Mouse (Mus musculus): ENCODE results near the gene Gm3448. TPM values are rescaled to one million over a fixed set of nuclear protein-coding genes. Genes with fewer than 3 reads are reported as not detected.
A peak's percentile ranks its signal among the peaks of the same experiment; 100 is the strongest.
"Not testable (repeated sequence)": the region's sequence is repeated elsewhere in the genome, so short reads cannot be mapped to it uniquely, and the experiment has no call there.

The Gm3448 gene
- polyA plus RNA-seq, 1 experiment from 2014 or later = 3.7 TPM

GRCm38 (mm10) chr17:15065391-15066024, 24.2 kb upstream of the Gm3448 start:
- Histone ChIP-seq H3K4me1 (peaks cover 5% of the 10 kb centered on the region), H3K9ac (no peak overlapping the region), H3K4me2 (0 out of 2 replicates have a peak overlapping the region, but pooled peaks have one; percentile 24), H3K4me3 (no peak overlapping the region), H3K9me3 (no peaks in the 10 kb centered on the region), H3K27me3 (no peaks in the 10 kb centered on the region), H3K27ac (no peak overlapping the region), H3K36me3 (peaks cover 30% of the 10 kb centered on the region)
- 43% methylated on average over 13 of the region's 13 CpGs for WGBS
- ATAC-seq (ENCODE audit: insufficient number of reproducible peaks, insufficient read depth, low FRiP score, low TSS enrichment, low read depth) = no peak

DNA sequence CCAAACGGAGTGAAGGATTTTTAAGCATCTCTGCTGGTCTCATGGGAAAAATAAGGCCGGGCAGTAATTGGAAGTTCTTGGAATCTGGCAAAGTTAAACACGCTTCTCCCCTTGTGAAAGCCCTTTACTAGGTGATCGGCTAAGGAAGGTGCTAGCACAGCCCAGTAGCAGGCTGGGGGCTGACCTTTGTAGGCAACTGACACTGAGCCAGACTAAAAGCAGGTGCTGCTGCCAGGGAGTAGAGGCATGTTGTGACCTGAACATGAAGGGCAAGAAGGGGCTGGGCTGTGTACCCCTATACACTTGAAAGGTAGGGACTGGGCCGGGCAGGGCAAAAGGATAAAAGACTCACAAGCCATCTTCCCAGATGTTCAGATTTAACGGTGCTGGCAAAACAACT, 19.0 kb upstream of the Gm3448 start:
- no peak for ATAC-seq (ENCODE audit: insufficient number of reproducible peaks, insufficient read depth, low FRiP score, low TSS enrichment, low read depth)
- peaks cover 72% of the 10 kb centered on the region for H3K36me3 ChIP-seq

DNA sequence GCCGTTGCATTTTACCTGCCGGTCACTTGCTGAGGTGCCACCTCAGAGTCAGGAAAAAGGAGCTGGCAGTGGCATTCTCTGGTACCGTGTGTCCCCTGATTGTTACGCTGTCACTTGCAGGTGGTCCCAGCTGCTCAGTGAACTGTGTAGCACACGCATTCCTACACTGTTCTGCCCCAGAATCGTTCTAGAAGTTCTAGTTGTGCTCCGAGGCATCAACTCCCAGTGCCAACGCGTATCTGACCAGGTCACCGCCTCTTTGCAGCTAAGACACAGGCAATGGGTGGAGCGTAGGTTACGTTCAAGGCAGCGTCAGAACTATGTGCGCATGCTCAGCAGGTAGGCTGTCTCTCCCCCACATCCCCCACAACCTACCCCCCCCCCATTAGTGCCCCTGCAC, 18.3 kb upstream of the Gm3448 start:
- ATAC-seq (ENCODE audit: insufficient number of reproducible peaks, insufficient read depth, low FRiP score, low TSS enrichment, low read depth) = no peak
- Histone ChIP-seq H3K36me3 (peaks cover 76% of the 10 kb centered on the region), H3K4me3 (no peak overlapping the region), H3K9me3 (no peaks in the 10 kb centered on the region), H3K4me2 (no peak overlapping the region), H3K27me3 (no peaks in the 10 kb centered on the region), H3K4me1 (no peaks in the 10 kb centered on the region), H3K9ac (no peak overlapping the region), H3K27ac (no peak overlapping the region)
- 95% methylated on average over 14 of the region's 14 CpGs for WGBS

More for the DNA sequence above, 19.0 kb upstream of the Gm3448 start:
- Histone ChIP-seq H3K27ac (no peak overlapping the region), H3K4me1 (no peaks in the 10 kb centered on the region), H3K4me2 (no peak overlapping the region), H3K9me3 (no peaks in the 10 kb centered on the region), H3K9ac (no peak overlapping the region), H3K4me3 (no peak overlapping the region), H3K27me3 (no peaks in the 10 kb centered on the region)
- 77% methylated on average over 6 of the region's 6 CpGs for WGBS

- Histone ChIP-seq H3K27ac (no peak overlapping the region), H3K9ac (no peak overlapping the region), H3K9me3 (no peaks in the 10 kb centered on the region), H3K4me2 (no peak overlapping the region), H3K4me1 (no peaks in the 10 kb centered on the region), H3K4me3 (no peak overlapping the region), H3K36me3 (peaks cover 66% of the 10 kb centered on the region), H3K27me3 (no peaks in the 10 kb centered on the region)
- no peak for ATAC-seq (ENCODE audit: insufficient number of reproducible peaks, insufficient read depth, low FRiP score, low TSS enrichment, low read depth)
- WGBS = 90% methylated on average over 5 of the region's 5 CpGs
Measured at GRCm38 (mm10) chr17:15058161-15058591, 16.8 kb upstream of the Gm3448 start.

DNA sequence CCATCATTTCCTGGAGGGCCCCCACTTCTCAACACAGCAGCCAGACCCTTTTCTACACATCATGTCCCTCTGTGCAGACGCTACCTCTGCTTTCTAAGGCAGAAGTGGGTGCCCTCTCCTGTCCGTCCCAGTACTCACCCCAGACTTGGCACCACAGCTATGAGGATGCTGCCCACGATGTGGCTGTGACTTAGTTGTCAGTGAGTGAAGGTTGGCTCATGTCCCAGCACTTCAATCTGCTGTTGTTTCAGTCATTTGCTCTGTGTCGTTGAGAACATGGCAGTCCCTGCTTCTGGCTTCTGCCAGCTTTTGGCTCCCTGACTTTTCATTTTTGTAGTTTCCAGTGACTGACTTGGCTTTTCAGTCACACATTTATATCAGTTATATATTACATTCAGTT, 14.6 kb upstream of the Gm3448 start:
- H3K27me3 ChIP-seq = no peaks in the 10 kb centered on the region
- no peak overlapping the region for H3K27ac ChIP-seq
- peaks cover 46% of the 10 kb centered on the region for H3K36me3 ChIP-seq
- H3K9me3 ChIP-seq = no peaks in the 10 kb centered on the region
- H3K4me3 ChIP-seq = no peak overlapping the region
- no peak for ATAC-seq (ENCODE audit: insufficient number of reproducible peaks, insufficient read depth, low FRiP score, low TSS enrichment, low read depth)
- H3K9ac ChIP-seq = no peak overlapping the region
- 86% methylated on average over 4 of the region's 4 CpGs for WGBS
- no peak overlapping the region for H3K4me2 ChIP-seq
- no peaks in the 10 kb centered on the region for H3K4me1 ChIP-seq

GRCm38 (mm10) chr17:15053829-15054200, 12.5 kb upstream of the Gm3448 start:
- H3K4me1 ChIP-seq; H3K27ac ChIP-seq; H3K4me2 ChIP-seq; H3K27me3 ChIP-seq; H3K4me3 ChIP-seq; H3K9me3 ChIP-seq; H3K9ac ChIP-seq; ATAC-seq (ENCODE audit: insufficient number of reproducible peaks, insufficient read depth, low FRiP score, low TSS enrichment, low read depth): not testable (repeated sequence)
- H3K36me3 ChIP-seq = peaks cover 31% of the 10 kb centered on the region
- 88% methylated on average over 13 of the region's 13 CpGs for WGBS

GRCm38 (mm10) chr17:15053183-15053828, 12.0 kb upstream of the Gm3448 start:
- H3K4me3 ChIP-seq; H3K9ac ChIP-seq; ATAC-seq (ENCODE audit: insufficient number of reproducible peaks, insufficient read depth, low FRiP score, low TSS enrichment, low read depth); H3K27ac ChIP-seq; H3K9me3 ChIP-seq; H3K4me1 ChIP-seq; H3K4me2 ChIP-seq; H3K27me3 ChIP-seq: not testable (repeated sequence)
- WGBS = 90% methylated on average over 6 of the region's 8 CpGs
- peaks cover 28% of the 10 kb centered on the region for H3K36me3 ChIP-seq

- ATAC-seq (ENCODE audit: insufficient number of reproducible peaks, insufficient read depth, low FRiP score, low TSS enrichment, low read depth) = 0 out of 2 replicates have a peak, but pooled peaks have one; percentile 26
- WGBS = 62% methylated on average over 1 of the region's 1 CpGs
Measured at GRCm38 (mm10) chr17:15052766-15053165, 11.4 kb upstream of the Gm3448 start.

GRCm38 (mm10) chr17:15050338-15050737, 9.0 kb upstream of the Gm3448 start:
- H3K4me2 ChIP-seq; H3K9me3 ChIP-seq; H3K4me3 ChIP-seq; H3K27ac ChIP-seq; H3K4me1 ChIP-seq; ATAC-seq (ENCODE audit: insufficient number of reproducible peaks, insufficient read depth, low FRiP score, low TSS enrichment, low read depth); H3K36me3 ChIP-seq; H3K9ac ChIP-seq; H3K27me3 ChIP-seq: not testable (repeated sequence)
- no CpG with 5 or more reads among the region's 1 CpGs for WGBS

More at GRCm38 (mm10) chr17:15052766-15053165, 11.4 kb upstream of the Gm3448 start:
- peaks cover 23% of the 10 kb centered on the region for H3K36me3 ChIP-seq
- H3K9me3 ChIP-seq, H3K4me2 ChIP-seq, H3K9ac ChIP-seq, H3K4me3 ChIP-seq, H3K27ac ChIP-seq, H3K27me3 ChIP-seq, H3K4me1 ChIP-seq: not testable (repeated sequence)

DNA sequence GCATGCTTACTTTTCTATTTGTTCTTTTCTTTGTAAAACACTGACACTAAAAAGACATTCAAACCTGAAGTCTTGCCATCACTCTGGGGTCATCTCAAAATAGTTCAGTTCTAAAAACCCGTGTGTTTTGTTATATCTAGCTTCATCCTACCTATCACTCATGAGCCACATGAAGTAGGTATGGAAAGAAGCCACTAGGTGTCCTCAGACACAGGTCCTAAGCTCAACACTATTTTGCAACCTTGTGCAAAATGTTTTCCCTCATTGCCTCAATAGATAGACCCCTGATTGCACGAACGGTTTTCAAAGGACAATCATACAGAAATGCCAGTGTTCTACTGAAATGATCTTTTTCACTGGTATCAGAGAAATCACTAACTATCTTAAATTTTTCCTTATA, 882 bp downstream of the Gm3448 start:
- WGBS = no CpG with 5 or more reads among the region's 3 CpGs
- H3K27me3 ChIP-seq; H3K4me2 ChIP-seq; H3K9me3 ChIP-seq; H3K9ac ChIP-seq; H3K27ac ChIP-seq; ATAC-seq (ENCODE audit: insufficient number of reproducible peaks, insufficient read depth, low FRiP score, low TSS enrichment, low read depth); H3K4me3 ChIP-seq; H3K4me1 ChIP-seq; H3K36me3 ChIP-seq: not testable (repeated sequence)

DNA sequence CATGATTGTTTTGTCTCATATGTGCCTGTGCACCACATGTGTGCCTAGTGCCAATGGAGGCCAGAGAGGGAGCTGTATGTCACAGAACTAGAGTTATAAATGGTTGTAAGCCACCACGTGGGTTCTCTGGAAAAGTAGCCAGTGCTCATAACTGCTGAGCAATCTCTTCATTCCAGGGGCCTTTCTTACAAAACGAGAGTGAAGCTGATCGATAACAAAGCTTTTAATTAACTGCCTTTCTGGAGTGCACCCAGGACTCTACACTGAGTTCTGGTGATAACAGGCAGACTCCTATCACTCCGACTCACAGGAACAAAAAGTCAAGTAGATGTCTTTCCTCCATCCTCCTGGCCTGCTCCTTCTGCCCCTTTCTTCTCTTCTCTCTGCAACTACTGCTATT, 9.9 kb downstream of the Gm3448 start:
- H3K9ac ChIP-seq; H3K4me3 ChIP-seq; H3K9me3 ChIP-seq; ATAC-seq (ENCODE audit: insufficient number of reproducible peaks, insufficient read depth, low FRiP score, low TSS enrichment, low read depth); H3K27me3 ChIP-seq; H3K4me2 ChIP-seq; H3K36me3 ChIP-seq; H3K27ac ChIP-seq; H3K4me1 ChIP-seq: not testable (repeated sequence)
- WGBS = no CpG with 5 or more reads among the region's 4 CpGs

DNA sequence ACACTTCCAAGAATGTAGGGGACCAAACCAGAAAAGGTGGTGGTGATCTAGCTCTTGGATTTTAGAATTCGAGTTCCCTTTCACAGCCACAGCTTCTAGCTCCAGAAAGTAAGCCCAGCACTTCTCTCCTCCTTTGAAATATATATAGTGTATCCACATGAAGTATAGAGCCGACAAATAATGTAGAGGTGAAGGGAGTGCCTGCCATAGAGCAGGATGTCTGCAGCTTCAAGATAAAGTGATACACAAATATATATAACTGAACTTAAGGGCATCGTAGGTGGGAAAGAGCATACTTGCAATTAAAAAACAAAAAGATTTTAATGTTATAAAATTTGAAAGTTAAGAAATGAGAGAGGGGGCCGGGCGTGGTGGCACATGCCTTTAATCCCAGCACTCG, 15.8 kb downstream of the Gm3448 start:
- H3K27me3 ChIP-seq; H3K4me1 ChIP-seq; ATAC-seq (ENCODE audit: insufficient number of reproducible peaks, insufficient read depth, low FRiP score, low TSS enrichment, low read depth); H3K9ac ChIP-seq; H3K27ac ChIP-seq; H3K4me2 ChIP-seq; H3K4me3 ChIP-seq; H3K36me3 ChIP-seq; H3K9me3 ChIP-seq: not testable (repeated sequence)
- WGBS = no CpG with 5 or more reads among the region's 6 CpGs

Measured in embryonic facial prominence, embryonic 13.5 days (tissue).